Mouse (Mus musculus) intestine, postnatal 0 days (tissue): ENCODE measurements at regions not wholly inside any gene's neighbourhood (a gene's known extent, or its start where the extent isn't known, plus 50 kb on each side); places are given as distances from the start of the nearest gene placed in this dataset.
A peak's percentile ranks its signal among the peaks of the same experiment; 100 is the strongest.

Source experiments
- ATAC-seq: fragments of 200-750 bp; cut with Nextera tagmentation; 2 replicates; pipeline ENCODE4 v1.8.0; 2017; ENCODE audit warnings: mild to moderate bottlenecking, moderate TSS enrichment, moderate library complexity
- H3K27ac ChIP-seq: fragments of 300-500 bp; sonication (generic); 2 replicates; pipeline ENCODE4 v1.5.1; 2014; ENCODE audit warnings: mild to moderate bottlenecking, low read depth, low read length, moderate library complexity
- H3K27me3 ChIP-seq: fragments of 300-500 bp; sonication (generic); replicated peaks from 2 replicates; pipeline ENCODE4 v1.6.1; 2014; ENCODE audit warnings: low read length, mixed read lengths; ENCODE audit not compliant: control insufficient read depth, insufficient read depth
- H3K36me3 ChIP-seq: fragments of 300-500 bp; sonication (generic); 2 replicates; pipeline ENCODE4 v1.6.1; 2014; ENCODE audit warnings: mild to moderate bottlenecking, moderate library complexity; ENCODE audit not compliant: control insufficient read depth, insufficient read depth
- H3K4me1 ChIP-seq: fragments of 300-500 bp; sonication (generic); replicated peaks from 2 replicates; pipeline ENCODE4 v1.6.1; 2014; ENCODE audit warnings: antibody characterized with exemption, low read length, mixed read lengths; ENCODE audit not compliant: control insufficient read depth, insufficient read depth
- H3K4me2 ChIP-seq: fragments of 300-500 bp; sonication (generic); replicated peaks from 2 replicates; pipeline ENCODE4 v1.6.1; 2014; ENCODE audit warnings: low read depth, mild to moderate bottlenecking, moderate library complexity
- H3K4me3 ChIP-seq: fragments of 300-500 bp; sonication (generic); 2 replicates; pipeline ENCODE4 v1.5.1; 2014; ENCODE audit warnings: low read depth, low read length
- H3K9ac ChIP-seq: fragments of 300-500 bp; sonication (generic); 2 replicates; pipeline ENCODE4 v1.6.1; 2014; ENCODE audit warnings: mild to moderate bottlenecking, low read depth, low read length
- H3K9me3 ChIP-seq: fragments of 300-500 bp; sonication (generic); 2 replicates; pipeline ENCODE4 v1.6.1; 2016; ENCODE audit warnings: mixed run types; ENCODE audit not compliant: control insufficient read depth
- CTCF ChIP-seq: sonication (generic); IDR thresholded peaks from 2 replicates; pipeline ENCODE4 v1.5.1; 2016; ENCODE audit warnings: low read depth, mild to moderate bottlenecking, control low read depth, antibody characterized with exemption, moderate library complexity
- WGBS: fragments of 180-500 bp; shearing (Covaris S2); extraction: QIAGEN DNeasy Blood & Tissue Kit; methylation state at CpG from one replicate; pipeline ENCODE4 v1.1.7; 2014; 5-methylcytosine and 5-hydroxymethylcytosine counted together

GRCm38 (mm10) chr15:93755989-93756388, 160.3 kb upstream of the Prickle1 start:
- Histone ChIP-seq H3K9me3 (no peaks in the 10 kb centered on the region), H3K36me3 (no peaks in the 10 kb centered on the region), H3K4me3 (no peak overlapping the region), H3K4me2 (no peak overlapping the region), H3K9ac (no peak overlapping the region), H3K27me3 (no peaks in the 10 kb centered on the region), H3K4me1 (peaks cover under 1% of the 10 kb centered on the region; the same call in 1 of the 2 replicates), H3K27ac (no peak overlapping the region)
- ATAC-seq: no peak
- no peak for TF ChIP-seq CTCF
- WGBS: 79% methylated on average over 5 of the region's 5 CpGs

- H3K27ac ChIP-seq: no peak overlapping the region
- no peak overlapping the region for H3K4me2 ChIP-seq
- no peak for TF ChIP-seq CTCF
- ATAC-seq: no peak
- H3K36me3 ChIP-seq: no peaks in the 10 kb centered on the region
- peaks cover 3% of the 10 kb centered on the region; the same call in 1 of the 2 replicates for H3K4me1 ChIP-seq
- no peak overlapping the region for H3K9ac ChIP-seq
- H3K4me3 ChIP-seq: no peak overlapping the region
- 83% methylated on average over 14 of the region's 14 CpGs for WGBS
- no peaks in the 10 kb centered on the region for H3K27me3 ChIP-seq
- no peaks in the 10 kb centered on the region for H3K9me3 ChIP-seq
These were observed 156.1 kb upstream of the Prickle1 start for GRCm38 (mm10) chr15:93751817-93752216.

- TF ChIP-seq CTCF: peak; percentile 68
- H3K9ac ChIP-seq: no peak overlapping the region
- H3K4me3 ChIP-seq: no peak overlapping the region
- H3K27me3 ChIP-seq: no peaks in the 10 kb centered on the region
- no peak overlapping the region for H3K4me2 ChIP-seq
- H3K4me1 ChIP-seq: peaks cover 3% of the 10 kb centered on the region; the same call in 1 of the 2 replicates
- no peaks in the 10 kb centered on the region for H3K36me3 ChIP-seq
- H3K9me3 ChIP-seq: no peaks in the 10 kb centered on the region
- H3K27ac ChIP-seq: no peak overlapping the region
- ATAC-seq: peak; percentile 70
- WGBS: 14% methylated on average over 8 of the region's 8 CpGs
These were observed 155.3 kb upstream of the Prickle1 start for GRCm38 (mm10) chr15:93750953-93751352.

GRCm38 (mm10) chr15:93744191-93744945, 148.7 kb upstream of the Prickle1 start:
- Histone ChIP-seq H3K9me3 (no peaks in the 10 kb centered on the region), H3K4me1 (peaks cover 5% of the 10 kb centered on the region), H3K36me3 (no peaks in the 10 kb centered on the region), H3K27ac (no peak overlapping the region), H3K27me3 (no peaks in the 10 kb centered on the region), H3K4me3 (no peak overlapping the region), H3K4me2 (no peak overlapping the region; the same call in 1 of the 2 replicates), H3K9ac (no peak overlapping the region)
- no peak for ATAC-seq
- no peak for TF ChIP-seq CTCF
- whole genome bisulfite sequencing: 37% methylated on average over 12 of the region's 12 CpGs

- no peaks in the 10 kb centered on the region for H3K36me3 ChIP-seq
- TF ChIP-seq CTCF: no peak
- ATAC-seq: 0 out of 2 replicates have a peak, but pooled peaks have one; percentile 22
- no peak overlapping the region for H3K4me2 ChIP-seq
- H3K4me1 ChIP-seq: no peaks in the 10 kb centered on the region
- H3K9me3 ChIP-seq: no peaks in the 10 kb centered on the region
- no peak overlapping the region for H3K4me3 ChIP-seq
- WGBS: 73% methylated on average over 18 of the region's 18 CpGs
- no peaks in the 10 kb centered on the region for H3K27me3 ChIP-seq
- no peak overlapping the region for H3K27ac ChIP-seq
- no peak overlapping the region for H3K9ac ChIP-seq
These were observed 138.2 kb upstream of the Prickle1 start for GRCm38 (mm10) chr15:93733731-93734510.

GRCm38 (mm10) chr15:93732825-93733224, 137.1 kb upstream of the Prickle1 start:
- no peak overlapping the region for H3K9ac ChIP-seq
- no peaks in the 10 kb centered on the region for H3K27me3 ChIP-seq
- TF ChIP-seq CTCF: no peak
- no peaks in the 10 kb centered on the region for H3K4me1 ChIP-seq
- no peak overlapping the region for H3K27ac ChIP-seq
- no peaks in the 10 kb centered on the region for H3K36me3 ChIP-seq
- 83% methylated on average over 5 of the region's 5 CpGs for WGBS
- H3K9me3 ChIP-seq: no peaks in the 10 kb centered on the region
- no peak overlapping the region for H3K4me3 ChIP-seq
- no peak overlapping the region for H3K4me2 ChIP-seq
- ATAC-seq: no peak
